Mouse (Mus musculus): ENCODE results near the gene Zfp697.
"Not testable (repeated sequence)": the region's sequence is repeated elsewhere in the genome, so short reads cannot be mapped to it uniquely, and the experiment has no call there.

- TF ChIP-seq CTCF, POLR2A (IDR thresholded peaks at IDR 0.05; ENCODE audit: extremely low read depth, insufficient read depth, low read length): not testable (repeated sequence)
These were observed 125.0 kb downstream of the Zfp697 start for GRCm38 (mm10) chr3:98507229-98507628.
